Mouse (Mus musculus): ENCODE measurements at regions not wholly inside any gene's neighbourhood (a gene's known extent, or its start where the extent isn't known, plus 50 kb on each side); places are given as distances from the start of the nearest gene placed in this dataset.
"Not testable (repeated sequence)": the region's sequence is repeated elsewhere in the genome, so short reads cannot be mapped to it uniquely, and the experiment has no call there.

DNA sequence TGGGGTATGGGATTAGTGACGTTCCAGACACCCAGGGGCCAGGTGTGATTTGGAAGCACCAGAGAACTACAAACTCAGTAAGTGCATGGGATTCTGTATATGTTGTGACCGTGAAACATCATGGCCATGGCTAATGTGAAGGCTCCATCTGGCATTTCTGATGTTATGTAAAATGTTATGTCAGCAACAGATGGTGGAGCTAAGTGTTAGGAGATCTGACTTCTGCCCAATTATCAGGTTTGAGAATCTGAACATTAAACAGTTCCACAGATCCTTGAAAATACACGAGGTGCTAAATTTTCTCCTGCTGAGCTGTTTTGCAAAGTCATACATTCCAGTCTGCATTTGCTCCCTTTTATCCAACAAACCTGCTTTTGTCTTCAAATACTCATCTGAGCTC, 223.6 kb upstream of the Egfl6 start:
- DNase-seq (ENCODE audit: low read depth, low spot score): no peak

DNA sequence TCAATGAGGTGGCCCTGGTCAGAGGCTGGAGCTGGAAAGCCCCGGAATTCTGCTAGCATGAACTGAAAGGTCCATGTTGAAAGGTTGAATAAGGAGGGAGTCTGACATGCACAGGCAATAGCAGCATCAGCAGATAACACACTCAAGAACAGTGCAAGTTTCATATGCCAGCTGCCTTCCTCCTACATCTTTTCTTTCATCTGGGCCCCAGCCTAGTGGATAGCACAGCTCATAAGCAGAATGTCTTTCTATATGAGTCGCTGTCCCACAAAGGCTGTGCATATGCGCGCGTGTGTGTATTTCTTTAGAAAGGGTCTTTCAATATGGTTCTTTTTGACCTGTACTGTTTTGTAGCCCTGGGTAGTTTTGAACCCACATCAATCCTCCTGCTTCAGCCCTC, 222.7 kb upstream of the Egfl6 start:
- no peak for DNase-seq (ENCODE audit: low read depth, low spot score)

DNA sequence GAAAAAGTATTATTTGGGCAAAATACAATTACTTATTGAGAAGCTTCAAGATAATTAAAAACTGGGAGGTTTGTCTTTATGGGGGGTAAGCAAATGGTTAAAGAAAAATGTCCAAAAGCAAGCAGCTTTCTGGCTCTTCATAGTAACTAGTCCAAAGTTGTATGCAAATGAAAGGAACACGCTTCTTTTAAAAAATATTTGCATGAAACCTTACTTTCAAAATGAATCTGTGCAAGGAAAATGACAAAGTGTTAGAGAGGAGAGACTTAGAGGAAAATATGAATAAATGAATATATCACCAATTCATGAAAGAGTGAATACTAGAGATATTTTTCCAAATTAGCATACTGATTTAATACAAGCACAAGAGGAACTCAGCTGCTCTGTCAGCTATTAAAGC, 220.4 kb upstream of the Egfl6 start:
- DNase-seq (ENCODE audit: low read depth, low spot score): no peak

GRCm38 (mm10) chrX:166805480-166805879, 220.0 kb upstream of the Egfl6 start:
- no peak for DNase-seq (ENCODE audit: low read depth, low spot score)

- DNase-seq (ENCODE audit: low read depth, low spot score): no peak
These were observed 217.7 kb upstream of the Egfl6 start for GRCm38 (mm10) chrX:166803246-166803645.

DNA sequence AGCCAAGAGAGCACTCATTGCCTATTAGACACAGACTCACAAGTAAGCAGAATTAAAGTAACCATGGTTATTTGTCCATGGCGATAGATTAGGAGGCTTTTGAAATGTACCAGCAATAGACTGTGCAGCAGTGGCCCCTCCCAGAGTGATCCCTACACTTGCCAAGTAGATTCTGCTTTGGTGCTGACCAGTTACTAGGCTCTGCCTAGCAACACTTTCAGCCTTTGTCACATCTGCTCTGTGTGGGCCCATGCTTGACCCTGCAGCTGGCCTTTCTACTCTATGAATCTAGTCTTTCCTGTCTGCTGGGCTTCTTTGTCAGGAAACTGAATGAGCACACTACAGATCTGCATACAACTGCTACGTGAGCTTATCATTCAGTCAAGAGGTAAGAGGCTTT, 215.5 kb upstream of the Egfl6 start:
- no peak for DNase-seq (ENCODE audit: low read depth, low spot score)

DNA sequence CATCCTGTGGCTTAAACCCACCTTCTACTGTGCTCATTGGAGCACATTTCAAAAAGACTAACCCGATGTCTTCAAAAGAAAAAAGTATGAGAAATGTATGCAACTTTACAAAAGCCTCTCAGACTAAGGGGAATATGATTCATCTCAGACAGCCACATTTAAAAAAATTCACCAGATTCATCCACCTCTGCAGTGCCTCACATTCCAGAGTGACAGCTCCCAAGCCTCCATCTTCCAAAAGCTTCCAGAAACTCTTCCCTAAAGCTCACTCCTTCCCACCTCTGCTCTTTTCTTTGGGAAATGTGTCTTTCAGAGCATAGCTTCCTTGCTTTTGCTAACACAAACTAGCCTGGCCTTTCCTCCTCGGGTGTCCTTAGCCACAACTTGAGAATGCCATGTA, 210.1 kb upstream of the Egfl6 start:
- no peak for DNase-seq (ENCODE audit: low read depth, low spot score)

DNA sequence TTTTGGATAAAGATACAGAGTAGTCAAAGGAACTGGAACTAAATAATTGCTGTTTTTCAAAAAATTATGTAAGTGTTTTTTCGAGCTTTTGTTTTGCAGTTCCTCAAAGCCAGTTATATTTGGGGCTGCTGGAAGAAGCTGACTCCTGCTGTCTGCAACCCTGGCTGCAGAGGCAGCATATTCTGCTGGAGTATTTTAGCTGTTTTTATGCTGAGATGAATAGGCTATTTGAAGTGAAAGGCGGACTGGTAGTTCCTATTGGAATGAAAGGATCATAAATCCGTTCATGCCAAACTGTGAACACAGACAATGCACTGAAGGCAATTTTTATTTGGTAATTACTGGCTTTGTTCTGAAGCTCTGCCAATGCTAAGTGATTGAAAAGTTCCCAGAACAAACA, 203.5 kb upstream of the Egfl6 start:
- no peak for DNase-seq (ENCODE audit: low read depth, low spot score)

DNA sequence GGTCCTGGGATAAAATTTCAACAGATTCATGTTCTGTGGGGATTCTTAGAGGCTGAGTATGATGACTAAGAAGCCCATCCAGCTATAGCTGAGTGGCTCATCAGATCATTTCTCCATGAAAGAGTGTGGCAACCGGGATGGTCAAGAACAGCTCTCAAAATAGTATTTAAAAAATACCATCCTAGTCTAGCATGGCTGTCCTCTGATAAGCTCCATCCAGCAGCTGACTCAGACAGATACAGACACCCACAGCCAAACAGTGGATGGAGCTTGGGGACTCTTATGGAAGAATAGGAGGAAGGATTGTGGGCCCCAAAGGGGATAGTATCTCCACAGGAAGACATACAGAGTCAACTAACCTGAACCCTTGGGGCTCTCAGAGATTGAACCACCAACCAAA, 201.6 kb upstream of the Egfl6 start:
- not testable (repeated sequence) for DNase-seq (ENCODE audit: low read depth, low spot score)

GRCm38 (mm10) chrX:166785615-166786014, 200.1 kb upstream of the Egfl6 start:
- no peak for DNase-seq (ENCODE audit: low read depth, low spot score)

GRCm38 (mm10) chrX:166783377-166783776, 197.9 kb upstream of the Egfl6 start:
- DNase-seq (ENCODE audit: low read depth, low spot score): no peak

DNA sequence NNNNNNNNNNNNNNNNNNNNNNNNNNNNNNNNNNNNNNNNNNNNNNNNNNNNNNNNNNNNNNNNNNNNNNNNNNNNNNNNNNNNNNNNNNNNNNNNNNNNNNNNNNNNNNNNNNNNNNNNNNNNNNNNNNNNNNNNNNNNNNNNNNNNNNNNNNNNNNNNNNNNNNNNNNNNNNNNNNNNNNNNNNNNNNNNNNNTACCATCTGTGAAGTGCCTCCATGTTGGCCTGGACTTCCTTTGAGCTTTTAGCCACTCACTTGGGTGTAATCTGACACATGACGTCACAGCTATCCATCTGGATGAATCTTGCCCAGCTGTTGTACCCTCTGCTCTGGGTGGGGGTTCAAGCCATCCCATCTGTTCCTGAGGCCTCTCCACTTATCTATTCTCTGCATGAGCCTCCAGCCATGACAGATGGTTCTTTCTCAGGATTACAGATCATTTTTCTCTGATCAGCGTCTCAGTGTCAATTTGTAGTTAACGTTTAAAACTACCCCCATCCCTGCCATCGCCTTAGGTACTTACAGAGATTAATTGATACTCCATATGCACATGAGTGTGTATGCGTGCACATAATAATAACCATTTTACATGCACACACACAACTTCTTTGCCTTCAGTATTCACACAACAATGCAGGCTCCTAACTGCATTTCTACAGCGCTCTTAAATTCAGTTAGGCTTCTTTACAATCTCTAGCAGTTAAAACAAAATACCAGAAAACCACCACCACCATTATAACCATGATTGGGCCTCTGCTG, 194.0 kb upstream of the Egfl6 start:
- no peak for DNase-seq (ENCODE audit: low read depth, low spot score)

DNA sequence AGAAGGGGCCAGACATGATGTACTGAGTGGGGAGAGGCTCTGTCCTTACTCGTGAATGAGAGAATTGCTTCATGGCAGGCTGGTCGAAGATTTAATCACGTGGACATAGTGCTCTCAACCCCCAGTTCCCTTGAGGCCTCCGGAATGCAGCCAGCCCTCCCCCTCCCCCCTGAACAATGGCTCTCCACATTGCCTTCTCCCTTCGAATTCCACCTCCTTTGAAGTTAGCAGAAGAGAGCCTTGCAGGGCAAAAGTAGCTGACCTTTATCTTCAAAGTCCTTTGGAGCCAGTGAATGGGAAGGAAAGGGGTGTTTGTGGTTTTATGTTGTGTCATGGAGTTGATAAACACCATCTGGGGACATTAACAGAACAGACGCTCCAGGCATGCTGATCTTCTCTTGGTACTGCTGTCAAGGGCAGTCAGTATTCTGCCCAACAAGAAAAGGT, 187.9 kb upstream of the Egfl6 start:
- DNase-seq (ENCODE audit: low read depth, low spot score): peak; percentile 15

DNA sequence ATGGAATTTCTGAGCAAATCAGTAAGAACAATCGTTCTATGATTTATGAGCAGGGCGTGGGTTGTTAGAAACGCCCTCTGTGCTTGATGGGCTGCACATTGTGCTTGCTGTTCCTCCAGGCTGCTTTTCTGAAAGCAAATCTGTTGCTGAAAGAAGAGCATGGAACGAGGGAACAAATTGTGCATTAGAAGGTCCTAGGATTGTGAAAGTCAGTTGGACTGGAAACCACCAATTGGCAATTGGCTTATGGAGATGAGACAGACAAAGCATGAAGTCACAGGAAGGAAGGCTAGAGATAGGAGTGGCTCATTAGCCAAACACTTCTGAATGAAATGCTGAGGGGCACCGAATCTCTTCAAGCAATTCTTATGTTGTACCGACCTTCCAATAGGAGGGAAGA, 181.5 kb upstream of the Egfl6 start:
- no peak for DNase-seq (ENCODE audit: low read depth, low spot score)

GRCm38 (mm10) chrX:166765647-166766046, 180.1 kb upstream of the Egfl6 start:
- no peak for DNase-seq (ENCODE audit: low read depth, low spot score)

DNA sequence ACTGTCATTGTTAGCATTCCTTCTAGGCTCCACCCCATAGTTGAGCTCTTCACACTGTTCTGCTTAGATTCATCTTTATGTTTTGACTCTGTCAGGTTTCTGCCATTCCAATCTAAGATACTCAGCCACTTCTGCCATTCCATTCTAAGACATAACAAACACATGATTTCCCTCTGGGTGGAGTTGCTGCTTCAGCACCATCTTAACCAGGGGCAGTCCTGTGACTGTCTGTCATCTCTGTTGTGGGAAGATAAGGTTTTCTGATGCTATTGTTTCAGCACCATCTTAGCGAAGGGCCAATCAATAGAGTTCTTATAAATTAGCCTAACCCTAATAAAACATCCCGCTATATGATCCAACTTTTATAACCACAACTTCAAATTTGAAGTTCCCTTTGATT, 176.6 kb upstream of the Egfl6 start:
- DNase-seq (ENCODE audit: low read depth, low spot score): no peak

- no peak for DNase-seq (ENCODE audit: low read depth, low spot score)
These were observed 171.6 kb upstream of the Egfl6 start for GRCm38 (mm10) chrX:166757152-166757551.

GRCm38 (mm10) chrX:166754967-166755654, 169.6 kb upstream of the Egfl6 start:
- DNase-seq (ENCODE audit: low read depth, low spot score): no peak

DNA sequence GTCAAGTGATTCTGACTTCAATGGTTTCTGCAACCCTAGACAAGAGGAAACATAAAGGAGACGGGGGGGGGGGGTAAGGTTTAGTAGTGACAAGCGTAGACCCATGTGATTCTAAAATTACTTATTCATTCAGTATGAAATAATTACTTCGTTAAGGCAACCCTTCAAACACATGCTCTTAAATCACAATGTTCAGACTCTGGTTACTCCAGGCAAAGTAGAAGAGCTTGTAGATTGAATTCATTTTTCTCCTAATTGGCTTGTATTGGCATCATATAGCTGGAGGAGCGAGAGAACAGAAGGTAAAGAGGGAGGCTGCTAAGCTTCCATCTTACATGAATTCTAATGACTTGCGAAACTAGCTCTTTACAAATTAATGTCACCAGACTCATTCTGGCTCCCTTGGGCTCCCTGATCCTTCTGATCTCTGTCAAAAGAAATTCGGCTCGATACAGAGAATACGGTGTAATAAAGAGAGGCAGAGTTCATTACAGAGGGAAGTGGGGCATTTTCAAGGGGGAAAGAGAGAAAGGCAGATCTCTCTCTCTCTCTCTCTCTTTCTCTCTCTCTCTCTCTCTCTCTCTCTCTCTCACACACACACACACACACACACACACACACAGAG, 163.6 kb upstream of the Egfl6 start:
- no peak for DNase-seq (ENCODE audit: low read depth, low spot score)

GRCm38 (mm10) chrX:166731354-166731753, 145.8 kb upstream of the Egfl6 start:
- DNase-seq (ENCODE audit: low read depth, low spot score): no peak

GRCm38 (mm10) chrX:166728622-166728928, 143.1 kb upstream of the Egfl6 start:
- DNase-seq (ENCODE audit: low read depth, low spot score): no peak

GRCm38 (mm10) chrX:166727823-166728621, 142.5 kb upstream of the Egfl6 start:
- DNase-seq (ENCODE audit: low read depth, low spot score): peak; percentile 12
